Mouse (Mus musculus) midbrain, postnatal 0 days (tissue): ENCODE data around the gene Abca6. TPM values are rescaled to one million over a fixed set of nuclear protein-coding genes. Genes with fewer than 3 reads are reported as not detected.
A peak's percentile ranks its signal among the peaks of the same experiment; 100 is the strongest.

Experiments used
- ATAC-seq: fragments of 200-750 bp; cut with Nextera tagmentation; 2 replicates; pipeline ENCODE4 v1.8.0; 2017; ENCODE audit warnings: moderate number of reproducible peaks, mild to moderate bottlenecking, moderate TSS enrichment, moderate library complexity; ENCODE audit not compliant: low FRiP score
- DNase-seq: peaks from one replicate; pipeline ENCODE4 v3.0.0-alpha.2; 2015; ENCODE audit warnings: low spot score
- H3K27ac ChIP-seq: fragments of 300-500 bp; sonication (generic); 2 replicates; pipeline ENCODE4 v1.5.1; 2014; ENCODE audit warnings: low read depth, mild to moderate bottlenecking, low read length, mixed read lengths
- H3K27me3 ChIP-seq: fragments of 300-500 bp; sonication (generic); 2 replicates; pipeline ENCODE4 v1.6.1; 2014; ENCODE audit warnings: low read length, control low read depth, mixed read lengths; ENCODE audit not compliant: insufficient read depth
- H3K36me3 ChIP-seq: fragments of 300-500 bp; sonication (generic); 2 replicates; pipeline ENCODE4 v1.6.1; 2014; ENCODE audit warnings: low read length, control low read depth, mixed read lengths; ENCODE audit not compliant: insufficient read depth
- H3K4me1 ChIP-seq: fragments of 300-500 bp; sonication (generic); 2 replicates; pipeline ENCODE4 v1.6.1; 2014; ENCODE audit warnings: mild to moderate bottlenecking, control low read depth, antibody characterized with exemption, low read length, mixed read lengths; ENCODE audit not compliant: insufficient read depth
- H3K4me2 ChIP-seq: fragments of 300-500 bp; sonication (generic); 2 replicates; pipeline ENCODE4 v1.6.1; 2014; ENCODE audit warnings: low read depth, mild to moderate bottlenecking, low read length, mixed read lengths; ENCODE audit not compliant: poor library complexity, severe bottlenecking
- H3K4me3 ChIP-seq: fragments of 300-500 bp; sonication (generic); 2 replicates; pipeline ENCODE4 v1.5.1; 2014; ENCODE audit warnings: low read depth, mild to moderate bottlenecking, low read length, moderate library complexity
- H3K9ac ChIP-seq: fragments of 300-500 bp; sonication (generic); replicated peaks from 2 replicates; pipeline ENCODE4 v1.6.1; 2014; ENCODE audit warnings: mild to moderate bottlenecking, low read length, moderate library complexity, mixed read lengths; ENCODE audit not compliant: poor library complexity, severe bottlenecking
- H3K9me3 ChIP-seq: fragments of 300-500 bp; sonication (generic); 2 replicates; pipeline ENCODE4 v1.6.1; 2016; ENCODE audit warnings: low read length, control low read depth
- CTCF ChIP-seq: IDR thresholded peaks from 2 replicates; pipeline ENCODE4 v1.5.1; 2016; ENCODE audit warnings: antibody characterized with exemption, mild to moderate bottlenecking
- WGBS: fragments of 180-500 bp; shearing (Covaris S2); extraction: QIAGEN DNeasy Blood & Tissue Kit; methylation state at CpG from one replicate; pipeline ENCODE4 v1.1.7; 2014; 5-methylcytosine and 5-hydroxymethylcytosine counted together
- polyA plus RNA-seq: library from polyadenylated mRNA; unstranded; fragments of >200 nt; fragmentation: Nextera tagmentation; extraction: Ambion mirVana; gene quantifications from 2 replicates; pipeline ENCODE4 v1.2.1, GENCODE M21; 2015
- total RNA-seq: library from RNA; depleted of rRNA; stranded (reverse); fragments of >200 nt; gene quantifications from 2 replicates; pipeline ENCODE4 v1.2.3, GENCODE M21; 2014

Gene Abca6
- total and polyA plus RNA-seq, 2 experiments from 2014 or later, result 0.44 to 0.49 TPM

DNA sequence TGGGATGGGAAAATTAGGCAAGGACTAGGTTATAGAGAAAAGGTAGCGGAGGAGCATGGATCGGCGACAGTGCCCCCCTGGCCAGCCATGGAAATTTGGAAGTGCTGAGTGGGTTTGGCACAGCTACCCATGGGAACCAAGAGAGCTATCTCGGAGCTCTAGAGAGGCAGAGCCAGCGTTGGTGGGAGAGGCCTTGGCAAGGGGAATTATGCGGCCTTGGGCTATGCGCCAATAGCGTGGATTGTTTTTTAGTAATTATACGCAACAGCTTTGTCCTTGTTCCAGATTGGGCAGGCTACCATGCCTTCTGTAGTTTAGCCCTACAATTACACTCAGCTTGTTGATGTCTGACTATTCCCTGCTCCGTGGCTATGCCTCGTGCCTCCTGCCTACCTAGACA, 15.2 kb upstream of the Abca6 start:
- no peak for TF ChIP-seq CTCF
- peak; percentile 6 for DNase-seq
- ATAC-seq, result no peak

DNA sequence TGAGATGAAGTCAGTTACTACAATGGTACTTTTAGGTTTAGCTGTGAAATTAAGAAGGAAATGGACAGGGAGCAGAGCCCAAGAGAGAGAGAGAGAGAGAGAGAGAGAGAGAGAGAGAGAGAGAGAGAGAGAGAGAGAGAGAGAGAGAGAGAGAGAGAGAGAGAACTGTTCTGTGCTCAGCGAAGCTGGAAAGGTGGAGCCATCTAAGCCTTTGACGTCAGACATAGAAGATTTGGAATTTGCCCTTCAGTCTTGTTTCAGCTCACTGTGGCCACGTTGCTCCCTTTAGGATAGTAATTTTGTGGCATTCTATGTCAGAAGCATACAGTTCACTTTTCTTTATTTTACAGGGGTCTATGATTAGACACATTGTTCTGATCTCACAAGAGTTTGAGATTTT, 10.3 kb upstream of the Abca6 start:
- DNase-seq, result no peak
- Histone ChIP-seq H3K4me2 (no peak overlapping the region), H3K4me3 (no peak overlapping the region), H3K9me3 (no peaks in the 10 kb centered on the region), H3K27me3 (no peaks in the 10 kb centered on the region), H3K36me3 (no peaks in the 10 kb centered on the region), H3K9ac (no peak overlapping the region), H3K27ac (no peak overlapping the region), H3K4me1 (no peaks in the 10 kb centered on the region)
- 74% methylated on average over 3 of the region's 3 CpGs for WGBS
- no peak for TF ChIP-seq CTCF
- ATAC-seq, result no peak

More for the DNA sequence above, 15.2 kb upstream of the Abca6 start:
- Histone ChIP-seq H3K9ac (no peak overlapping the region), H3K4me1 (no peaks in the 10 kb centered on the region), H3K4me3 (no peak overlapping the region), H3K4me2 (no peak overlapping the region), H3K27me3 (no peaks in the 10 kb centered on the region), H3K27ac (no peak overlapping the region), H3K36me3 (no peaks in the 10 kb centered on the region), H3K9me3 (no peaks in the 10 kb centered on the region)
- WGBS, result 81% methylated on average over 11 of the region's 11 CpGs

DNA sequence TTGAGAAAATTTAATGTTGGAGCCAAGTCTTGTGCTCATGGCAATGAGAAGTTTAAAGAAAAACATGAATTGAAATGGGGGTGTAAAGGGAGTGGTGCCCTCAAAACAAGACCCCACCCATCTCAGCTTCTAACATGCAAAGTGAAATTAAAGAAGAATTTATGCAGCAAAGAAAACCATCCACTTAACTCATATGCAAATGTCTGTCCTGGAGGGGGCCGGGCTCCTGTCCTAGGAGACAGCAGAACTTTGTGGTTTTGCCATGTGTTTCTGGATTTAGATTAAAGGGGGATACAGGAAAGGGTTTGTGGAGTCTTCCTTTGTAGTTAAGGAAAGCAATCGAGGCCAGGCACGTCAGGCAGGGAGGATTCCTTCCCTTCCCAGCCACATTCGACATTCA, 6.3 kb upstream of the Abca6 start:
- Histone ChIP-seq H3K4me2 (no peak overlapping the region), H3K36me3 (no peaks in the 10 kb centered on the region), H3K9ac (no peak overlapping the region), H3K9me3 (no peaks in the 10 kb centered on the region), H3K27me3 (no peaks in the 10 kb centered on the region), H3K4me1 (no peaks in the 10 kb centered on the region), H3K4me3 (no peak overlapping the region), H3K27ac (no peak overlapping the region)
- no peak for DNase-seq
- no peak for TF ChIP-seq CTCF
- ATAC-seq, result no peak
- 81% methylated on average over 4 of the region's 4 CpGs for WGBS

DNA sequence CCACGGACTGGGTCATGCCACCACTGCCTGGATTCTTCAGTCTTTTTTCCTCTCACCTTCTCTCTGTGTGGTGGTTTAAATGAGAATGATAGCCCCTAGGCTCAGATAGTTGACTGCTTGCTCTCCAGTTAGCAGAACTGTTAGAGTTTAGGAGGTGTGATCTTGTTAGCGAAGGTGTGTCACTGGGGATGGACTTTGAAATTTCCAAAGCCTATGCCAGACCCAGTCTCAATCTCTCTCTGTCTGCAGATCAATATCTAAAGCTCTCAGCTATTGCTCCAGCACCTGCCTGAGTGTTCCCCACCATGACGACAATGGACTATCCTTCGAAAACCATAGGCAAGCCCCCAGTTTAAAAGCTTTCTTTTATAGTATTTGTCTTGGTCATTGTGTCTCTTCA, 5.5 kb upstream of the Abca6 start:
- H3K27me3 ChIP-seq, result no peaks in the 10 kb centered on the region

DNA sequence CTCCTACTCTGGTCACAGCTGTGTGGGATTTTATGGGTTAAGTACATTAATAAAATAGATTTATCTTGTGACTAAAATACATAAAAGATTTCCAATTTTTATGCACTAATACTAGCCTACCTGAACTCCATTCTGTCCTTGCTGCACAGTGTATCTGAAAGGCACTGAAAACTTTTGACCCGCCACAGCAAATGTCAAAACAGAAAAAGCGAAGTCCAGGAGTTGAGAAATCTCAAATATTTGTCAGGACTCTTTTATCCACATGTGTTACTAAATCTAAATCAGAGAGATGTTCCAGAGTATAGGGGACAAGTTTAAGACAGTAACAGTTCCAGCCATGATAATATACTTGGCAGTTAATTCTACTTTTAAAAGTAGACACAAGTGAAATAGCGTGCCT, 680 bp upstream of the Abca6 start:
- H3K27ac ChIP-seq, result no peak overlapping the region
- no peak for TF ChIP-seq CTCF
- ATAC-seq (no peak), DNase-seq (no peak)
- H3K9ac ChIP-seq, result no peak overlapping the region
- H3K36me3 ChIP-seq, result no peaks in the 10 kb centered on the region
- H3K4me1 ChIP-seq, result no peaks in the 10 kb centered on the region
- H3K27me3 ChIP-seq, result no peaks in the 10 kb centered on the region
- no peak overlapping the region for H3K4me2 ChIP-seq
- 90% methylated on average over 3 of the region's 3 CpGs for WGBS
- H3K9me3 ChIP-seq, result no peaks in the 10 kb centered on the region
- no peak overlapping the region for H3K4me3 ChIP-seq

More for the DNA sequence above, 5.5 kb upstream of the Abca6 start:
- Histone ChIP-seq H3K4me3 (no peak overlapping the region), H3K36me3 (no peaks in the 10 kb centered on the region), H3K9ac (no peak overlapping the region), H3K27ac (no peak overlapping the region), H3K9me3 (no peaks in the 10 kb centered on the region), H3K4me1 (no peaks in the 10 kb centered on the region), H3K4me2 (no peak overlapping the region)
- no peak for TF ChIP-seq CTCF
- no peak for ATAC-seq
- DNase-seq, result no peak
- WGBS, result 92% methylated on average over 4 of the region's 4 CpGs

DNA sequence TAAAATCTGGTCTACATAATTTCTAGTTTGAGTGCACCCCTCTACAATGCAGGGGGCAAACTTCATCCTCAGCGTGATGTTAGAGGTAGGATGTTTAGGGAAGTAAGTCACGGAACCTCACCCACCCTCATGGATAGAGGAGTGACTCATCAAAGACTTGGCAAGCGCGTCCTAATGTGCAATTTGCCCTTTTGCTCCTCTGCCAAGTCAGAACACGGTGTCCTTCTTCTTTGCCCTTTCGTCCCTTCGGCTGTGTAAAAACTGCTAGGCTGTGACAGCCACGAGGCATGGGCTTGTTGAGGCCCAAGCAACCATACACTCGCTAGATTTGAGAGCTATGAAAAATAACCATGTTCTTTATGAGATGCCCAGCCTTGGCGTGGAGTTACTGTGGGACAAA, 6.8 kb downstream of the Abca6 start:
- Histone ChIP-seq H3K27me3 (no peaks in the 10 kb centered on the region), H3K9ac (no peak overlapping the region), H3K4me1 (no peaks in the 10 kb centered on the region), H3K4me2 (no peak overlapping the region), H3K9me3 (no peaks in the 10 kb centered on the region), H3K36me3 (no peaks in the 10 kb centered on the region), H3K4me3 (no peak overlapping the region), H3K27ac (no peak overlapping the region)
- 91% methylated on average over 10 of the region's 10 CpGs for WGBS
- ATAC-seq (no peak), DNase-seq (no peak)
- no peak for TF ChIP-seq CTCF
